Mouse (Mus musculus): ENCODE results near the gene Upf3b. TPM values are rescaled to one million over a fixed set of nuclear protein-coding genes. Genes with fewer than 3 reads are reported as not detected.
A peak's percentile ranks its signal among the peaks of the same experiment; 100 is the strongest.

Gene Upf3b
- polyA plus RNA-seq, 1 experiment from 2014 or later: 14.2 TPM

GRCm38 (mm10) chrX:37048890-37049823 is 61.0 kb downstream of the Upf3b start:
- peak; percentile 36 for ATAC-seq

GRCm38 (mm10) chrX:37048066-37048889 is 61.8 kb downstream of the Upf3b start, which contains the start of gene Sowahd:
Gene Sowahd (plus strand): TSS chrX:37048845.
- WGBS: 16% methylated on average over 35 of the region's 38 CpGs
- peaks cover 4% of the 10 kb centered on the region; the same call in 1 of the 2 replicates for H3K4me1 ChIP-seq (ENCODE audit: control insufficient read depth, insufficient read depth, low read length)
- peak within 1 kb of the TSS; percentile 56 for H3K9ac ChIP-seq (ENCODE audit: low read depth, low read length)
- peak within 1 kb of the TSS; percentile 68 for H3K4me2 ChIP-seq (ENCODE audit: low read depth, low read length)
- ATAC-seq: peak; percentile 31
- peaks cover 29% of the 10 kb centered on the region for H3K27me3 ChIP-seq (replicated peaks; ENCODE audit: control insufficient read depth, insufficient read depth, low read length)
- H3K36me3 ChIP-seq (ENCODE audit: control insufficient read depth, insufficient read depth, low read length): no peaks in the 10 kb centered on the region
- no peaks in the 10 kb centered on the region for H3K9me3 ChIP-seq (ENCODE audit: control insufficient read depth, low read length)
- H3K4me3 ChIP-seq (ENCODE audit: low read length): peak within 1 kb of the TSS; percentile 41
- H3K27ac ChIP-seq (ENCODE audit: low read length): no peak within 1 kb of the TSS

More at GRCm38 (mm10) chrX:37048890-37049823, 61.0 kb downstream of the Upf3b start:
- Histone ChIP-seq H3K27me3 (replicated peaks; ENCODE audit: control insufficient read depth, insufficient read depth, low read length) (peaks cover 31% of the 10 kb centered on the region), H3K36me3 (ENCODE audit: control insufficient read depth, insufficient read depth, low read length) (no peaks in the 10 kb centered on the region), H3K9ac (ENCODE audit: low read depth, low read length) (peak overlapping the region; percentile 56), H3K9me3 (ENCODE audit: control insufficient read depth, low read length) (no peaks in the 10 kb centered on the region), H3K4me3 (ENCODE audit: low read length) (peak overlapping the region; percentile 41), H3K4me1 (ENCODE audit: control insufficient read depth, insufficient read depth, low read length) (peaks cover 4% of the 10 kb centered on the region; the same call in 1 of the 2 replicates), H3K27ac (ENCODE audit: low read length) (no peak overlapping the region), H3K4me2 (ENCODE audit: low read depth, low read length) (peak overlapping the region; percentile 68)
- WGBS: 19% methylated on average over 68 of the region's 70 CpGs

- no peak overlapping the region for H3K9ac ChIP-seq (ENCODE audit: low read depth, low read length)
Observed at GRCm38 (mm10) chrX:37042726-37043125, 67.4 kb downstream of the Upf3b start.

More at GRCm38 (mm10) chrX:37042726-37043125, 67.4 kb downstream of the Upf3b start:
- 19% methylated on average over 9 of the region's 9 CpGs for WGBS
- no peak for ATAC-seq
- H3K4me3 ChIP-seq (ENCODE audit: low read length): no peak overlapping the region
- no peaks in the 10 kb centered on the region for H3K9me3 ChIP-seq (ENCODE audit: control insufficient read depth, low read length)
- H3K4me2 ChIP-seq (ENCODE audit: low read depth, low read length): no peak overlapping the region
- no peak overlapping the region for H3K27ac ChIP-seq (ENCODE audit: low read length)
- no peaks in the 10 kb centered on the region for H3K36me3 ChIP-seq (ENCODE audit: control insufficient read depth, insufficient read depth, low read length)
- no peaks in the 10 kb centered on the region for H3K4me1 ChIP-seq (ENCODE audit: control insufficient read depth, insufficient read depth, low read length)
- 0 out of 2 replicates have a peak, but pooled peaks cover 3% of the 10 kb centered on the region for H3K27me3 ChIP-seq (replicated peaks; ENCODE audit: control insufficient read depth, insufficient read depth, low read length)

Other genes with a start within 250 kb of the Upf3b start
- 105 and 108 TPM in 2 replicates for gene Ube2a, start 236.4 kb downstream of the Upf3b start, polyA plus RNA-seq (2015; fragmentation: Nextera tagmentation; extraction: Ambion mirVana)
- 24.9 and 25.5 TPM in 2 replicates for gene C330007P06Rik, start 236.2 kb downstream of the Upf3b start, polyA plus RNA-seq (2015; fragmentation: Nextera tagmentation; extraction: Ambion mirVana)
- gene Nkrf, start 207.4 kb downstream of the Upf3b start, polyA plus RNA-seq (2015; fragmentation: Nextera tagmentation; extraction: Ambion mirVana): 1.4 and 1.5 TPM in 2 replicates
- 11.0 and 12.1 TPM in 2 replicates for gene Sept6, start 118.5 kb downstream of the Upf3b start, polyA plus RNA-seq (2015; fragmentation: Nextera tagmentation; extraction: Ambion mirVana)
- 0.11 TPM in 2 replicates for gene Sowahd, start 61.5 kb downstream of the Upf3b start, polyA plus RNA-seq (2015; fragmentation: Nextera tagmentation; extraction: Ambion mirVana)
- gene Rpl39, start 24.9 kb downstream of the Upf3b start, polyA plus RNA-seq (2015; fragmentation: Nextera tagmentation; extraction: Ambion mirVana): 429 and 442 TPM in 2 replicates
- gene Nkap, start 16.5 kb upstream of the Upf3b start, polyA plus RNA-seq (2015; fragmentation: Nextera tagmentation; extraction: Ambion mirVana): 10.8 and 10.9 TPM in 2 replicates
- not detected in 2 replicates for gene Akap14, start 58.5 kb upstream of the Upf3b start, polyA plus RNA-seq (2015; fragmentation: Nextera tagmentation; extraction: Ambion mirVana)
- 382 and 399 TPM in 2 replicates for gene Ndufa1, start 80.8 kb upstream of the Upf3b start, polyA plus RNA-seq (2015; fragmentation: Nextera tagmentation; extraction: Ambion mirVana)
- gene Rnf113a1, start 80.9 kb upstream of the Upf3b start, polyA plus RNA-seq (2015; fragmentation: Nextera tagmentation; extraction: Ambion mirVana): 7.6 and 8.1 TPM in 2 replicates
- not detected in 2 replicates for gene Gm9, start 100.7 kb upstream of the Upf3b start, polyA plus RNA-seq (2015; fragmentation: Nextera tagmentation; extraction: Ambion mirVana)
- gene Rhox1, start 111.9 kb upstream of the Upf3b start, polyA plus RNA-seq (2015; fragmentation: Nextera tagmentation; extraction: Ambion mirVana): not detected in 2 replicates
- gene Rhox2a, start 134.7 kb upstream of the Upf3b start, polyA plus RNA-seq (2015; fragmentation: Nextera tagmentation; extraction: Ambion mirVana): not detected in 2 replicates
- not detected in 2 replicates for gene Rhox3a, start 139.6 kb upstream of the Upf3b start, polyA plus RNA-seq (2015; fragmentation: Nextera tagmentation; extraction: Ambion mirVana)
- gene Rhox4a, start 155.0 kb upstream of the Upf3b start, polyA plus RNA-seq (2015; fragmentation: Nextera tagmentation; extraction: Ambion mirVana): not detected in 2 replicates

Data from intestine, embryonic 16.5 days (tissue).